Mouse (Mus musculus): Measurements from ENCODE around the gene Scnn1g. TPM values are rescaled to one million over a fixed set of nuclear protein-coding genes. Genes with fewer than 3 reads are reported as not detected.

Scnn1g gene
- total RNA-seq, 2 experiments from 2014 or later = not detected

- peak; percentile 65 to 74 for DNase-seq
Measured at GRCm38 (mm10) chr7:121768983-121769382, 34.7 kb downstream of the Scnn1g start.

DNA sequence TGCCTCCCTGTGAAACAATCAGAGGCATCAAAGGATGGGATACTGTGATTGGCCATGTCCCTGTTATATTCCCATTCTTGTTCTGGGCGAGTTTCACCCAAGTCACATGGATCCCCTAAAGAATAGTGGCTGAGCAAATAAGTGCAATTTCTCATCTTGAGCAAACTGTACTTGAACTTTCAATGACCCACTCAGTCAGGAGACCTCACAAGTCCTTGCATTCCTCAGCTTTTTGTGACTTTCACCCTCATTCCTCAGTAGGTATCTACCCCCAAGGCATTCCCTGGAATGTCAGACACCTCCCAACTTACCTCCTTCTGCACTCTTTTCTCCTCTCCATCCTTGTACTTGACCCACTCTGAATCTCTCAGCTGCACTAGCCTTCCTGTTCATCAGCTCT lies 44.3 kb downstream of the Scnn1g start:
- no peak for DNase-seq
- intact Hi-C loops (cut with DNase I) = no loop called here

More at GRCm38 (mm10) chr7:121768983-121769382, 34.7 kb downstream of the Scnn1g start:
- intact Hi-C loops (cut with DNase I) = loop anchor here (5.0 kb wide), 1 partner anchor 73 kb away; no protein-coding TSS in a partner anchor

- no peak for DNase-seq
- intact Hi-C loops (cut with DNase I) = no loop called here
Measured at GRCm38 (mm10) chr7:121778980-121779379, 44.7 kb downstream of the Scnn1g start.

DNA sequence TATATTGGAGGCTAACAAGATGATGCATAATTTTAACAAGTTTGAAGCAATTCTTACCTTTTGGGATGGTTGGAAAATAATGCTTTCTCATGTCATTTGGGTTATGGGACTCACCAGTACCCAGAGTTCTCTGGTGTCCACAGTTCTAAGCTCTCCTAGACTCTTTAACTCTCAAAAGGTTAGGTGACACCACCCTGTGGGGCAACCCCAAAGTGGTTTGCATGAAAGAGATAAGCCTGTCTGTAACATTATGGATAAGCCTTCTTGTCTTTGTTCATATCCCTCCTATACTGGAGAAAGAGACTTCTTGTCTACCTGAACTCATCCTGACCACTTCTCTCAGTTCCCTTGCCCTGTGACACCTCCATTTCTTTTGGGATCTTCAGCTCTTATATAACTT lies 45.1 kb downstream of the Scnn1g start:
- DNase-seq = no peak
- intact Hi-C loops (cut with DNase I) = no loop called here

- no peak for DNase-seq
- intact Hi-C loops (cut with DNase I) = no loop called here
Measured at GRCm38 (mm10) chr7:121782188-121782909, 48.1 kb downstream of the Scnn1g start.

DNA sequence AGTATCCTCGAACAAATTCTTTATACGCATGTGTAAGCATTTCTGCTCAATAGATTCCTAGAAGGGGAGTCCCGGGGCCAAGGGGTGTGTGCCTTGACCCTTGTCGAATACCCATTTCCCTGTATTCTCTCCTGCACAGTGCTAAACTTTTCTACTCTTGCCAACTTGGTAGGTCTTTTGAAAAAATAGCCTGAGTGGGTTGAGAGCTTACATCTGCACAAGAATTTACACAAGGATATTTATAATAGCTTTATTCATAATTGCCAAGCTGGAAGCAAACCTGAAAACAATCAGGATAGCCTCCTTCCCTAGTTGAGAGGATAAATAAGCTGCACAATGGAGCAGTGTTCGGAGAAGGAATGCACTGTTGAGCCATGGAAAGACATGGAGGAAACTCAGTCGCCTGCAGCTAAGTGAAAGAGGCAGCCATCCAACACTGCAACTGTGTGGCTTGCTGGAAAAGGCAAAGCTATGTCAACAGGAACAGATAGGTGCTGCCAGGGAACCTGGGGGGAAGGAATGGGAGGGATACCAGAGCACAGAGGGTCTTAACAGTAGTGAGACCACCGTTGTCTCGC lies 51.5 kb downstream of the Scnn1g start:
- DNase-seq = no peak
- intact Hi-C loops (cut with DNase I) = no loop called here

- no peak for DNase-seq
- intact Hi-C loops (cut with DNase I) = no loop called here
Measured at GRCm38 (mm10) chr7:121797781-121798180, 63.5 kb downstream of the Scnn1g start.

DNA sequence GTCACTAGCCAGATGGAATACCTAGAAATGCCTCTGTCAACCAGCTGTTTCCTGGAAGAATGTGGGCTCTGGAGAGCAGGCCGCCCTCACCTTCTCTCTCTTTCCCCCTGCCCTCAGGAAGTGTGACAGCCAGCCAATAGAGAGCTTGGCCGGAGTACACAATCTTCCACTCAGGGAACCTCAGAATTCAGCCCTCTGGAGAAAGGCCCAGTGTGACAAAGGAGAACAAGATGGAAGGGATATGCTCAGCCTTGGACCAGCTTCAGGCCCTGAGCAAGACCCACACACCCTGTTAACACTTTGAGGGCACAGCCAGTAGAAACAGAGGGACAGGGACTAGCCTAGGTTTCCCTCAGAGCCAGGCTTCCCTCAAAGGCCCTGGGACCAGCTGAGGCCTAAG lies 68.2 kb downstream of the Scnn1g start:
- intact Hi-C loops (cut with DNase I) = no loop called here
- DNase-seq = peak; percentile 32 to 62

DNA sequence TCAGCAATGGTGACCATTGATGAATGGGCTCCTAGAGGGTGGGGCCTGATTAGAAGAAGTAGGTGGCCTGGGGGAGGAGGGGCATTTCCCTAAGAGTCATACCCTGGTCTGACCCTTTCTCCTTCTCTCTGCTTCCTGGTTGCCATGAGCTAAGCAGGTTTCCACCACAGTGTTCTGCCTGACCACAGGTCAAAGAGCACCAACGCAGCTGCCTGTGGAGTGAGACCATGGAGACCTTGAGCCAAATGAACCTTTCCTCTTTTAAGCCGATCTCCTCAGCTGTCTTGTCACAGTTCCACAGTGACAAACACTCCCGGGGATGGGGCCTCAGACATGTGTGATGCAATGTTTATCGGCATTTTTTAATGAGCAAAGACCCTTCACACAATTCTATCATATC lies 68.7 kb downstream of the Scnn1g start:
- intact Hi-C loops (cut with DNase I) = no loop called here
- no peak for DNase-seq

- no peak for DNase-seq
- intact Hi-C loops (cut with DNase I) = no loop called here
Measured at GRCm38 (mm10) chr7:121805811-121806496, 71.7 kb downstream of the Scnn1g start.

DNA sequence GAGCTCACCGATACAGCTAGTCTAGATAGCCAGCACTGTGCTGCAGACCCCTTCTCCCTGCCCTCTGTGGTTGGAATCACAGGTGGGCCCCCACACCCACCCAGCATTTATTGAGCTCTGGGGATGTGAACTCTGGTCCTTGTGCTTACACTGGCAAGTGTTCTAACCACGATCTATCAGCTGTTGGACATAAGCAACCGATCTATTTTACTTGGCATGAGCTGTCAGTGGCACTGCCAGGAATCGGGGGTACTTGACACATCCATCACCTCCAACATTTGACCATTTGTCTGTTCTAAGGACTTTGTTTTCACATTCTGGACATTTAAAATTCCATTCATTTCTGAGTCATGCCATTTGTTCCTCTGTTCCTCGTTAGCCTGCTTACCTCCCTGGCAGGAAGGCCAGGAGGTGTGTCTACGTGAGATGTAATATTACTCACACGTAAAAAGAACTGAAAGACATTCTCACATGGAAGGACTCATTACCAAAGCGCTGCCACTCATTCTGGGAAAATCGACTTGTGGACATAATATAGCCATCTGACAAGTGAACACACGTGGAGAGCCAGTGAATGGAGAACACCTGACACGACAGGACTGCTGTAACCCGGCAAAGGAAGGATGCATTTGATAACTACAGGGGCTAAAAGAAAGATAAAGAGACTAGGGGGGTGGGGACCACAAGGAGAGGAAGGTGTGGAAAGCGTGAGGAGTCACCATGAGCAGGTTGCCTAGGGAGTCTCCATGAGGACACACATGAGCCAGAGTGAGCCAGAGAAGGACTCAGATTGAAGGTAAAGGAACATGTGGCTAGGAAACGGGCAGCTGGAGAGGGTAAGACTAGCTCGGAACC lies 73.7 kb downstream of the Scnn1g start:
- no peak for DNase-seq
- intact Hi-C loops (cut with DNase I) = no loop called here

Other genes with a start within 250 kb of the Scnn1g start
- gene Usp31, start 27.2 kb upstream of the Scnn1g start, total RNA-seq (2021) = 1 to 10 TPM; 7.2 to 8.9 TPM
- gene Scnn1b, start 130.6 kb downstream of the Scnn1g start, total RNA-seq (2021) = not detected
- gene Cog7, start 247.2 kb downstream of the Scnn1g start, total RNA-seq (2021) = 10 to 100 TPM; 16.0 to 19.2 TPM